Mouse (Mus musculus): ENCODE measurements around the gene Strn4. TPM values are rescaled to one million over a fixed set of nuclear protein-coding genes. Genes with fewer than 3 reads are reported as not detected.

Gene Strn4
- polyA plus RNA-seq, 1 experiment from 2014 or later = 193 TPM

DNA sequence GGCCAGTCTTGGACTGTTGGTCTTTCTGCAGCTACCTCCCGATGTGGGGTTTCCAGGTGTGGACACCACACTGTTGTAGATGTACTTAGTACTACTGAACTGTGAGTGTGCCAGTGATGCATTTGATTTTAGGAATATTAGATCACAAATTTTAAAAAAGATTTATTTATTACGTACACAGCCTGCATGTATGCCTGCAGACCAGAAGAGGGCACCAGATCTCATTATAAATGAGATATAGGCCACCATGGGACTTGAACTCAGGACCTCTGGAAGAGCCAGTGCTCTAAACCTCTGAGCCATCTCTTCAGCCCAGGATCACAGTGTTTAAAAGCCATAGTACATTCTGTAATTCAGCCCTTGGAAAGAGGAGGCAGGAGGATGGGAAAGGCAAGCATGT is 3.2 kb upstream of the Strn4 start:
- 0 out of 2 replicates have a peak, but pooled peaks cover 10% of the 10 kb centered on the region for H3K27me3 ChIP-seq
- H3K27ac ChIP-seq (replicated peaks) = no peak overlapping the region
- H3K9me3 ChIP-seq = no peaks in the 10 kb centered on the region
- H3K4me3 ChIP-seq = no peak overlapping the region
- no peak for ATAC-seq (replicated peaks)
- H3K9ac ChIP-seq (replicated peaks) = no peak overlapping the region
- 72% methylated on average over 2 of the region's 2 CpGs for WGBS
- no peak overlapping the region for H3K4me2 ChIP-seq (replicated peaks)
- H3K36me3 ChIP-seq = 0 out of 2 replicates have a peak, but pooled peaks cover 1% of the 10 kb centered on the region
- peaks cover 40% of the 10 kb centered on the region for H3K4me1 ChIP-seq

DNA sequence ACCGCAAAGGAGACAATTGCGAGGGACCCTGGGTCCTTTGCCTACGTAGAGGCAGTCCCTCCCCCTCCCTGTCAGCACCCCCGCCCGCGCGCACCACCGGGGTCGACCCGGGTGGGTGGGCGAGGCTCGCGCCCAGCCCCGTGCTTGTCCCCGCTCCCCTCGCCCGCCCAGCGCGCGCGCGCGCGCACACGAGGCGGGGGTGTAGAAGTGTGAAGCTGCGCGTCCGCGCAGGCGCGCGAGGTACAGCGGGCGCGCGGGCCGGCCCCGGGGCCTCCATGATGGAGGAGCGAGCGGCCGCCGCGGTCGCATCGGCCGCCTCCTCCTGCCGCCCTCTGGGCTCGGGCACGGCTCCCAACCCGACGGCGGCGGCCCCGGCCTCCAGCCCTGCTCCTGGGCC is 387 bp downstream of the Strn4 start:
- Histone ChIP-seq H3K9ac (replicated peaks) (peak overlapping the region; percentile 95), H3K27me3 (0 out of 2 replicates have a peak, but pooled peaks cover 5% of the 10 kb centered on the region), H3K4me3 (peak overlapping the region; percentile 76), H3K4me2 (replicated peaks) (peak overlapping the region; percentile 83), H3K9me3 (no peaks in the 10 kb centered on the region), H3K27ac (replicated peaks) (peak overlapping the region; percentile 97), H3K4me1 (peaks cover 57% of the 10 kb centered on the region), H3K36me3 (no peaks in the 10 kb centered on the region)
- peak; percentile 79 for ATAC-seq (replicated peaks)
- WGBS = under 1% methylated on average over 55 of the region's 55 CpGs

DNA sequence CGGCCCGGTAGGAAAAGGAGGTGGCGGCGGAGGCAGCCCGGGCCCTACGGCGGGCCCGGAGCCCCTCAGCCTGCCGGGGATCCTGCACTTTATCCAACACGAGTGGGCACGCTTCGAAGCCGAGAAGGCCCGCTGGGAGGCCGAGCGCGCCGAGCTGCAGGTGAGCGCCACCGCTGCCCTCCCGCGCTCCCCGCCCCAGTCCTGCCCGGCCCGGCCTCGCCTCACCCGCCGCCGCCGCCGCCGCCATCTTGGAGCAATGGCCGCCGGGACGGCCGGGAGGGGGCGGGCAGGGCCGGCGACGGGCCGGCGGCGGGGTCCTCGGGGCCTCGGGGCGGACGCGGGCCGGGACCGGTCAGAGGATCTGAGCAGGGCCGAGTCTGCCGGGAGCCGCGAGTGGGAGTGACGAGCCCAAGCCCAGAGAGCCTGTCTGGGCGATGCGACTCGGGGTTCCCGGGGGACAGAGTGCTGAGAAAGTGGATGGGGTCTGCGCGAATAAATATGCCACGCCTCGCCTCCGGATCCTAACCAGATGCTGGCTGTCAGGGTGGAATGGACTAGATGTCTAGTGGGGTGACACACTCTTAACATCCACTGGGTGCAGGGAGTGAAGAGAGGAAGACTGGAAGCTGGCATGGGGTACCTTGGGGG is 910 bp downstream of the Strn4 start, which contains the start of gene Fkrp:
Gene Fkrp (minus strand): TSS at position 258 of the 648 bp plus-strand sequence.
- H3K27me3 ChIP-seq = 0 out of 2 replicates have a peak, but pooled peaks cover 2% of the 10 kb centered on the region
- H3K9ac ChIP-seq (replicated peaks) = peak within 1 kb of the TSS; percentile 95
- no peaks in the 10 kb centered on the region for H3K36me3 ChIP-seq
- no peaks in the 10 kb centered on the region for H3K9me3 ChIP-seq
- H3K27ac ChIP-seq (replicated peaks) = peak within 1 kb of the TSS; percentile 97
- H3K4me3 ChIP-seq = peak within 1 kb of the TSS; percentile 76
- H3K4me1 ChIP-seq = peaks cover 56% of the 10 kb centered on the region
- peak within 1 kb of the TSS; percentile 83 for H3K4me2 ChIP-seq (replicated peaks)
- ATAC-seq (replicated peaks) = peak; percentile 59
- WGBS = under 1% methylated on average over 55 of the region's 64 CpGs

DNA sequence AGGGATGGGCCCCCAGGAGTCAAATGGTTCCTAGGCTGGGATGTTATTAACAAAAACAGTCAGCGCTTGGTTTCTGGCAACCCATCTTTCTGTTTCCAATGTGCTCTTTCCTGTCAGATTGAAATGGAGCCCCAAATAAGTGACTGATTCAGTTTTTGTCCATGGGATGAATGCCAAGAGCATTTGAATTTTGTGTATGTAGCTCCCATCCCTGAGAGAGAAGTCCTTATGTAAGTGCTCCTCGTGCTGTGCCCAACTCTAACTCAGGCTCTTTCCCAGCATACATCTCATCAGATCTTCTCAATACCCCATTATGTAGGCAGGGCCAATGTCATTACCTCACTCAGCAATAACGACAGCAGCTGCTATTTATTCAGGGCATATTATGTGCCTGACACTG is 2.0 kb downstream of the Strn4 start:
- 19% methylated on average over 3 of the region's 3 CpGs for WGBS
- H3K27ac ChIP-seq (replicated peaks) = peak overlapping the region; percentile 97
- peaks cover 57% of the 10 kb centered on the region for H3K4me1 ChIP-seq
- H3K4me2 ChIP-seq (replicated peaks) = peak overlapping the region; percentile 83
- H3K27me3 ChIP-seq = no peaks in the 10 kb centered on the region
- ATAC-seq (replicated peaks) = no peak
- H3K9ac ChIP-seq (replicated peaks) = peak overlapping the region; percentile 95
- H3K4me3 ChIP-seq = peak overlapping the region; percentile 76
- no peaks in the 10 kb centered on the region for H3K36me3 ChIP-seq
- no peaks in the 10 kb centered on the region for H3K9me3 ChIP-seq

DNA sequence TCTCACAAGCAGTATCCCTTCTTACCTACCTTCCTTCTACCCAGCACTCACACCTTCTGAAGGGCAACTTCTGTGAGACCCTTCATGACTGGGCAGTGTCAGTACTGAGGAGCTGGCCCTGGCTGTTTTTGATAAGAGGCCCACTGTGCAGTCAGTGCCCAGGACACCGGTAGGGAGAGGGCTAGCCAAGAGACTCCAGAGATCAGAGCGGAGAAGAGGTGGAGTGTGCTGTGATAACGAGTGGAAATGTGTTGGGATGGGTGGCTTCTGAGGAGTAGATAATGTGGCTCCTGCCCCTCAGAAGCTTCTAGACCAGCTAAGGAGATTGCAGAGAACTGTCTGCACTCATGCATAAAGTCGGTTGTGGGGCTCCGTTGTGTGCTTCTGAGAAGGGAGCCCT is 4.1 kb downstream of the Strn4 start:
- 78% methylated on average over 5 of the region's 5 CpGs for WGBS
- ATAC-seq (replicated peaks) = no peak
- no peak overlapping the region for H3K4me2 ChIP-seq (replicated peaks)

DNA sequence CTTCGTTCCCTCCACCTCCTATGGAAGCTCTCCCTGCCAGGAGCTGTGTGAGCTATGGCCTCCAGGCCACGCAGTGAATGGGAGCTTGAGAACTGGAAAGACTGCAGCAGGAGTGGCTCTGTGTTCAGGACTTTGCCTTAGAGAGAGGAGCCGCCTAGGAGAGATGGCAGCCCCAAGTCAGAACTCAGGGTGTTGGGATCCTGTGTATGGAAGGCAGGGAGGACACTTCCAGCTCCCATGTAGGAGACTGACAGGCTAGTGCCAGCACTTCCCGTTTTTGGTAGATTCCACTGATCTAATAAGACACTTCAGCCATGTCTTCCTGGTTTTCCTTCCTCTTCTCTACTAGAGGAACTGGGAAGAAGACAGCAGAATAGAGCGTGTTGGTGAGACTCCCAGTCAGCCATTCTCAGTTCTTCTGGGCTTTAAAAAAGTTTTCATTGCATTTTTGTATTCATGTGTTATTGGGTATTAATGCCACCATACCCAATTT is 4.6 kb downstream of the Strn4 start:
- no peak overlapping the region for H3K27ac ChIP-seq (replicated peaks)
- H3K9me3 ChIP-seq = no peaks in the 10 kb centered on the region
- no peak overlapping the region for H3K4me2 ChIP-seq (replicated peaks)
- ATAC-seq (replicated peaks) = no peak
- peaks cover 18% of the 10 kb centered on the region for H3K36me3 ChIP-seq
- H3K4me1 ChIP-seq = peaks cover 52% of the 10 kb centered on the region
- no peaks in the 10 kb centered on the region for H3K27me3 ChIP-seq
- no peak overlapping the region for H3K4me3 ChIP-seq
- no peak overlapping the region for H3K9ac ChIP-seq (replicated peaks)
- 74% methylated on average over 5 of the region's 5 CpGs for WGBS

More for the DNA sequence above, 4.1 kb downstream of the Strn4 start:
- Histone ChIP-seq H3K27ac (replicated peaks) (no peak overlapping the region), H3K36me3 (peaks cover 13% of the 10 kb centered on the region), H3K27me3 (no peaks in the 10 kb centered on the region), H3K4me3 (no peak overlapping the region), H3K9ac (replicated peaks) (no peak overlapping the region), H3K9me3 (no peaks in the 10 kb centered on the region), H3K4me1 (peaks cover 57% of the 10 kb centered on the region)

DNA sequence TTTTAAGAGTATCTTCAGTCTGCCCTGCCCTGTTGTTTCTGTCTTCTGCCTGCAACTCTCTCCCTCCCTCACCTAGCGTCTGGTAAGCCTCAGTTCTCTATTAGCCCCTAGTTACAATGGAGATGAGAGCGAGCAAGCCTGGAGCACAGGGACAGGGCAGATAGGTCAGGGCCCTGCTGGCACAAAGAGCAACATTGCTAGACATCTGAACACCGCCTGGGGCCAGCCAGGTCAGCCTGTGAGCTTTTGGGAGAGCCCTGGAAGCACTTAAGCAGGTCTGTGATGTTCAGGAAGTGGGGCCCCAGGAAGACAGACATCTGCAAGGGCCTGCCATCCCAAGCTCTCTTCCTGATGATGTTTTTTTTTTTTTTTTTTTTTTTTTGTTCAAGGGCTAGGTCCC is 5.4 kb downstream of the Strn4 start:
- H3K9me3 ChIP-seq = no peaks in the 10 kb centered on the region
- no peak for ATAC-seq (replicated peaks)
- no peak overlapping the region for H3K27ac ChIP-seq (replicated peaks)
- peaks cover 26% of the 10 kb centered on the region for H3K36me3 ChIP-seq
- peaks cover 45% of the 10 kb centered on the region for H3K4me1 ChIP-seq
- no peak overlapping the region for H3K4me3 ChIP-seq
- no peaks in the 10 kb centered on the region for H3K27me3 ChIP-seq
- no peak overlapping the region for H3K4me2 ChIP-seq (replicated peaks)
- WGBS = 66% methylated on average over 3 of the region's 3 CpGs
- H3K9ac ChIP-seq (replicated peaks) = no peak overlapping the region

DNA sequence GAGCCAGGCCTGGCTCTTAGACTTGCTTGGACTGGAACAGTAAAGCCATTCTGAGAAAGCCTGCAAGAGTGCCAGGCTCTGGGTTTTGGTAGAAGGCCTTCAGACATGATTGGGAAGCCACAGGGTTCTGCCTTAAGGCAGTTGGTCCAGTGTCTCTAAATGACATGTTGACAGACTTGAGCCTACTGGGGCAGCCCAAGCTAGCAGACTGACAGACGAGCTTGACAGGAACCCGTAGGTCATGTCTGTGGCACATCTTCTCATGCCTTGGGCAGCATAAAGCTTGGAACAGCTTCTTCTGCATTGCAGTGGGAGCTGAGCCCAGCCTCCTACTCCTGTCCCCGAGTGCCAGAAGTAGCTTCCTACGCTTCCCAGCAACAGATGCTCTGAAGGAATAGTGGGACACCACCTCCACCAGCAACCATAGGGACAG is 6.0 kb downstream of the Strn4 start:
- Histone ChIP-seq H3K4me1 (peaks cover 45% of the 10 kb centered on the region), H3K9ac (replicated peaks) (no peak overlapping the region), H3K27ac (replicated peaks) (no peak overlapping the region)

DNA sequence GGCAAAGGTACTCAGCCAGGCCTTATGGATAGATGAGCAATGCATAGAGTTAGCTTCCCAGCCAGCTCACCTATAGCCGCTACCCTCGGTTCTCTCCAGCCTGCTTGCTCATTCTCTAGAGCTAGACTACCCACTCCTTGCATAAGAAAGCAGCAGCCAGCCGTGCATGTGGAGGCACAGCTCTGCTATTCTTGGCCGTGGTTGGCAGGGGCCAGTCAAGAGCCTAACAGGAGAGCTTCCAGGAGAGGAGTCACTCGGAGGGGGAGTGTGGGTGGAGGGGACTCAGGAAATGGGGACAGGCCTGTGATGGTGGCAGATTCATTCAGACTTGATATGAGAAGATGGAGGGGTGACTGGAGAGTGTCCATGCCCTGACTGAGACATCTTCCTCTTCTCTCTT is 8.0 kb downstream of the Strn4 start:
- no peaks in the 10 kb centered on the region for H3K27me3 ChIP-seq
- H3K27ac ChIP-seq (replicated peaks) = no peak overlapping the region
- no peak for ATAC-seq (replicated peaks)
- H3K4me2 ChIP-seq (replicated peaks) = no peak overlapping the region
- H3K9me3 ChIP-seq = no peaks in the 10 kb centered on the region
- peaks cover 51% of the 10 kb centered on the region for H3K36me3 ChIP-seq
- 76% methylated on average over 5 of the region's 5 CpGs for WGBS
- no peak overlapping the region for H3K9ac ChIP-seq (replicated peaks)
- H3K4me1 ChIP-seq = peaks cover 27% of the 10 kb centered on the region
- H3K4me3 ChIP-seq = no peak overlapping the region

More for the DNA sequence above, 6.0 kb downstream of the Strn4 start:
- Histone ChIP-seq H3K4me3 (no peak overlapping the region), H3K9me3 (no peaks in the 10 kb centered on the region), H3K27me3 (no peaks in the 10 kb centered on the region), H3K4me2 (replicated peaks) (no peak overlapping the region), H3K36me3 (peaks cover 32% of the 10 kb centered on the region)
- no peak for ATAC-seq (replicated peaks)
- WGBS = 74% methylated on average over 4 of the region's 4 CpGs

DNA sequence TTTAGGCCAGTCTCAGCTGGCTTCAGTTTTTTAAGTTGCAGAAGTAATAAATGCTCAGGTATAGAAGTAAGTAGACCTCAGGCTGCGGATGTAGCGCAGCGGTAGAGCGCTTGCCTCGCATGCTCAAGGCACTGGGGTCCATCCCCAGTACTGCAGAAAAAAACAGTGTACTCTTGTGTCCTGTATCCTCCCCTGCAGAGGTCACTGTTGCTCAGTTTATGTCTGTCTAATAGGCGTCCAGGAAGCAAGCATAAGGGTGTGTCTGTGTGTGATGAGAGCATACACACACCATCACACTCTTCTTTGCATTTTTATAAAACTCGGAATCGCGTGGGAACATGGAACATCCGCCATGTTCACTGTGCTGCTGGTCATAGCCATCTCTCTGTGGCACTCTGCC is 10.1 kb downstream of the Strn4 start:
- H3K27ac ChIP-seq (replicated peaks) = no peak overlapping the region
- no peak overlapping the region for H3K4me2 ChIP-seq (replicated peaks)
- H3K36me3 ChIP-seq = peaks cover 72% of the 10 kb centered on the region
- H3K4me1 ChIP-seq = peaks cover 10% of the 10 kb centered on the region
- H3K27me3 ChIP-seq = no peaks in the 10 kb centered on the region
- H3K4me3 ChIP-seq = no peak overlapping the region
- 82% methylated on average over 10 of the region's 10 CpGs for WGBS
- no peak for ATAC-seq (replicated peaks)
- H3K9me3 ChIP-seq = no peaks in the 10 kb centered on the region
- H3K9ac ChIP-seq (replicated peaks) = no peak overlapping the region

DNA sequence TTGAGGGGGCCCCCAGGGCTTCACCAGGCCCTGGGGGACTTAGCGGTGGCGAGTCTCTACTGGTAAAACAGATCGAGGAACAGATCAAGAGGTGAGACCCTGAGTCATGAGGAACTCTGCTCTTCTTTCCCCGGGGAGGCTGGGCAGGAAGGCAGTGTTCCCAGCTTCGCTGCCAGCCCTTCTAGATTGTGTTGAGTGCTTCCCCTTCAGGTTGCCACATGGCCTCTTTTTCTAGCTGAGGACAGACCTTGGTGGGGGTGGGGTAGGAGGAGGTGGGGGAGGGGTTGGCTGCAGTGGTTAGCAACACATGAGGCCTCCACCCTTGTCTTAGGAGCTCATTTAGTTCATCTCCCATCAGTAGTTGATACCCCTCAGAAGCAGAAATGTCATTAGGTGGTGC is 10.9 kb downstream of the Strn4 start:
- H3K27ac ChIP-seq (replicated peaks) = no peak overlapping the region
- no peak for ATAC-seq (replicated peaks)
- 87% methylated on average over 5 of the region's 5 CpGs for WGBS
- no peaks in the 10 kb centered on the region for H3K9me3 ChIP-seq
- H3K9ac ChIP-seq (replicated peaks) = no peak overlapping the region
- no peak overlapping the region for H3K4me2 ChIP-seq (replicated peaks)
- no peaks in the 10 kb centered on the region for H3K27me3 ChIP-seq
- H3K4me1 ChIP-seq = peaks cover 4% of the 10 kb centered on the region
- no peak overlapping the region for H3K4me3 ChIP-seq
- H3K36me3 ChIP-seq = peaks cover 80% of the 10 kb centered on the region

DNA sequence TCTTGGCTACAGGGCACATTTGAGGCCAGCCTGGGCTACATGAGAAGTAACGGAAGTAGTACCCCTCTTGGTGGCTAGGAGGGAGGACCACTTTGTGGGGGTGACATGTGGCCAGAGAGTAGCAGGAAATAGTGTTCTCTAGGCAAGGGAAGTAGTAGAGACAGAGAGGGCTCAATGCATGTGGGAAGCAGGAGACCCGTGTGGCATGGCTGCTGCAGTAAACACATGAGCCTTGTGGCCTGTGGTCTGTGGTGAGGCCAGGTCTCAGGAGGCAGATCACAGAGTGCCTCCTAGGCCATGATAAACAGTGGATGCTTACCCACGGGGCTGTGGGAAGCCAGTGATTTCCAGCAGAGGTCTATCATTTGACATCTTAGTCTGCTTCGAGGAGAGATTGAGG is 11.6 kb downstream of the Strn4 start:
- H3K4me3 ChIP-seq = no peak overlapping the region
- no peaks in the 10 kb centered on the region for H3K9me3 ChIP-seq
- H3K4me1 ChIP-seq = no peaks in the 10 kb centered on the region
- H3K27me3 ChIP-seq = no peaks in the 10 kb centered on the region
- H3K4me2 ChIP-seq (replicated peaks) = no peak overlapping the region
- H3K27ac ChIP-seq (replicated peaks) = no peak overlapping the region
- 88% methylated on average over 4 of the region's 4 CpGs for WGBS
- no peak for ATAC-seq (replicated peaks)
- H3K36me3 ChIP-seq = peaks cover 87% of the 10 kb centered on the region
- H3K9ac ChIP-seq (replicated peaks) = no peak overlapping the region

DNA sequence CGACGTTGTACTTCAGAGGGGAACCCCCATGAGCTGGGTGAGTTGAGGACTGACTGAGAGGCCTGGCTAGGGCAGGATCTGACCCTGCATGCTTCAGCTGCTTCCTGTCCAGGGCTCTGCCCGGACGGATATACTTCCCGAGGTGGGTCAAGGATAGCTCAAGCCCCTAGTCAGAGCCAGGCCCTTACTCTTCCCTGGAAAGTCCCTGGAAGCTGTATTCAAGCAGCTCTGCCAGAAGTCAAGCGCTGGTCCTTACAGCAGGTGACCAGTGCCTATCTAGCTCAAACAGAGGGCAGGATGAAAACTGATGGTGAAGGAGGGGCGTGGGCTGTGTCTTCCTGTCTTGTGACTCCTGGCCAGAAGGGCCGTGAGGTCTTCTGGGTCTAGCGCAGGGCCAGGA is 14.8 kb downstream of the Strn4 start:
- Histone ChIP-seq H3K4me1 (no peaks in the 10 kb centered on the region), H3K27me3 (no peaks in the 10 kb centered on the region), H3K9me3 (no peaks in the 10 kb centered on the region), H3K36me3 (peaks cover 99% of the 10 kb centered on the region), H3K27ac (replicated peaks) (no peak overlapping the region), H3K4me3 (no peak overlapping the region), H3K4me2 (replicated peaks) (no peak overlapping the region), H3K9ac (replicated peaks) (no peak overlapping the region)
- 93% methylated on average over 9 of the region's 9 CpGs for WGBS
- no peak for ATAC-seq (replicated peaks)
